Comparison of ENCODE assay signal across 10 mouse cellular contexts in genomic region chr16:33832057-33832456, GRCm38 (mm10). TPM values are rescaled to one million over a fixed set of nuclear protein-coding genes. Genes with fewer than 3 reads are reported as not detected.
DNase-seq lines count a peak whose midpoint lies in the region; ATAC-seq lines count a peak whose summit lies in the region.
"Had no signal": no experiment of that assay in that cellular context is flagged by ENCODE, and none has a peak within 500 bp of the region (broad histone marks: within the 10 kb centered on the region; RNA-seq: fewer than 3 reads in every experiment).

No protein-coding gene starts in this region.

- H3K4me2 ChIP-seq in heart, embryonic 12.5 days, result peak overlapping the region; percentile 85
- H3K4me2 ChIP-seq in lung, embryonic 15.5 days, result peak overlapping the region; percentile 63; the same call in 1 of the 2 replicates
- H3K4me2 ChIP-seq in hindbrain, embryonic 15.5 days, result 0 out of 2 replicates have a peak overlapping the region, but pooled peaks have one; percentile 47
- H3K4me2 ChIP-seq in neural tube, embryonic 15.5 days, result 0 out of 2 replicates have a peak overlapping the region, but pooled peaks have one; percentile 53

- H3K9ac ChIP-seq in heart, embryonic 12.5 days, result no peak overlapping the region
- H3K9ac ChIP-seq in lung, embryonic 15.5 days, result no peak overlapping the region
- no peak overlapping the region for H3K9ac ChIP-seq in hindbrain, embryonic 15.5 days
- no peak overlapping the region for H3K9ac ChIP-seq in neural tube, embryonic 15.5 days (replicated peaks)

- no peak overlapping the region for H3K4me3 ChIP-seq in heart, embryonic 12.5 days
- H3K4me3 ChIP-seq in lung, embryonic 15.5 days, result no peak overlapping the region
- no peak overlapping the region for H3K4me3 ChIP-seq in hindbrain, embryonic 15.5 days
- H3K4me3 ChIP-seq in neural tube, embryonic 15.5 days (replicated peaks), result no peak overlapping the region

- no peak for ATAC-seq in heart, embryonic 12.5 days (ENCODE audit: insufficient number of reproducible peaks, low FRiP score)
- ATAC-seq in lung, embryonic 15.5 days (ENCODE audit: borderline replicate concordance, extremely low read depth, low FRiP score, low TSS enrichment), result no peak
- no peak for ATAC-seq in hindbrain, embryonic 15.5 days (ENCODE audit: low FRiP score, low read depth)
- ATAC-seq in neural tube, embryonic 15.5 days (ENCODE audit: low FRiP score), result no peak

- 74% methylated on average over 6 of the region's 6 CpGs for WGBS in heart, embryonic 12.5 days
- 66% methylated on average over 6 of the region's 6 CpGs for WGBS in lung, embryonic 15.5 days
- WGBS in hindbrain, embryonic 15.5 days, result 55% methylated on average over 6 of the region's 6 CpGs
- WGBS in neural tube, embryonic 15.5 days, result 38% methylated on average over 6 of the region's 6 CpGs

- H3K27ac ChIP-seq in heart, embryonic 12.5 days (ENCODE audit: poor library complexity, severe bottlenecking), result peak overlapping the region; percentile 89; the same call in 1 of the 2 replicates
- 0 out of 2 replicates have a peak overlapping the region, but pooled peaks have one; percentile 74 for H3K27ac ChIP-seq in lung, embryonic 15.5 days
- H3K27ac ChIP-seq in hindbrain, embryonic 15.5 days (replicated peaks), result no peak overlapping the region
- no peak overlapping the region; the same call in 1 of the 2 replicates for H3K27ac ChIP-seq in neural tube, embryonic 15.5 days (replicated peaks)

- no peaks in the 10 kb centered on the region for H3K9me3 ChIP-seq in heart, embryonic 12.5 days (replicated peaks)
- no peaks in the 10 kb centered on the region for H3K9me3 ChIP-seq in lung, embryonic 15.5 days
- no peaks in the 10 kb centered on the region for H3K9me3 ChIP-seq in hindbrain, embryonic 15.5 days
- H3K9me3 ChIP-seq in neural tube, embryonic 15.5 days (replicated peaks), result no peaks in the 10 kb centered on the region

- no peaks in the 10 kb centered on the region for H3K27me3 ChIP-seq in heart, embryonic 12.5 days (replicated peaks)
- peaks cover 9% of the 10 kb centered on the region for H3K27me3 ChIP-seq in lung, embryonic 15.5 days
- peaks cover 74% of the 10 kb centered on the region for H3K27me3 ChIP-seq in hindbrain, embryonic 15.5 days
- H3K27me3 ChIP-seq in neural tube, embryonic 15.5 days (replicated peaks), result peaks cover 56% of the 10 kb centered on the region

- no peak for DNase-seq in heart, adult 9 months (ENCODE audit: low spot score in 2 of 2)
- no peak for DNase-seq in lung, postnatal 4 days
- DNase-seq in urinary bladder, postnatal 14 days (ENCODE audit: low spot score), result no peak
- no peak for DNase-seq in adrenal gland, postnatal 10 days
- DNase-seq: cerebellum, postnatal 14 days had no signal

- H3K36me3 ChIP-seq in heart, embryonic 12.5 days, result no peaks in the 10 kb centered on the region
- H3K36me3 ChIP-seq in lung, embryonic 15.5 days, result no peaks in the 10 kb centered on the region
- no peaks in the 10 kb centered on the region for H3K36me3 ChIP-seq in hindbrain, embryonic 15.5 days
- no peaks in the 10 kb centered on the region for H3K36me3 ChIP-seq in neural tube, embryonic 15.5 days

- peaks cover 42% of the 10 kb centered on the region for H3K4me1 ChIP-seq in heart, embryonic 12.5 days (replicated peaks)
- H3K4me1 ChIP-seq in lung, embryonic 15.5 days, result peaks cover 39% of the 10 kb centered on the region
- H3K4me1 ChIP-seq in hindbrain, embryonic 15.5 days (replicated peaks), result peaks cover 32% of the 10 kb centered on the region
- peaks cover 40% of the 10 kb centered on the region for H3K4me1 ChIP-seq in neural tube, embryonic 15.5 days

RNA-seq across cellular contexts. Expression of gene Itgb5, which starts 2.6 kb away (rescaled TPM):
- 74.8 and 76.8 TPM in 2 replicates for polyA plus RNA-seq in heart, embryonic 12.5 days (2016; fragmentation: Nextera tagmentation; extraction: Ambion mirVana)
- 49.8 and 51.3 TPM in 2 replicates for polyA plus RNA-seq in lung, embryonic 15.5 days (2015; fragmentation: Nextera tagmentation; extraction: Ambion mirVana)
- 21.3 and 22.7 TPM in 2 replicates for polyA plus RNA-seq in hindbrain, embryonic 15.5 days (2015; fragmentation: Nextera tagmentation; extraction: Ambion mirVana)
- 19.2 and 20.1 TPM in 2 replicates for polyA plus RNA-seq in neural tube, embryonic 15.5 days (2015; fragmentation: Nextera tagmentation; extraction: Ambion mirVana)
- 100 to 1,000 TPM; 106 to 114 TPM for total RNA-seq in adrenal gland, postnatal 10 days (2021)

RNA-seq across cellular contexts. Expression of gene Muc13, which starts 38.2 kb away (rescaled TPM):
- 0.12 and 0.24 TPM in 2 replicates for polyA plus RNA-seq in heart, embryonic 12.5 days (2016; fragmentation: Nextera tagmentation; extraction: Ambion mirVana)
- polyA plus RNA-seq in lung, embryonic 15.5 days (2015; fragmentation: Nextera tagmentation; extraction: Ambion mirVana), result 0.05 and 0.11 TPM in 2 replicates
- polyA plus RNA-seq in hindbrain, embryonic 15.5 days (2015; fragmentation: Nextera tagmentation; extraction: Ambion mirVana), result 0.05 TPM in 1 of 2 replicates, not detected in the other
- polyA plus RNA-seq in neural tube, embryonic 15.5 days (2015; fragmentation: Nextera tagmentation; extraction: Ambion mirVana), result 7.2 TPM in 1 of 2 replicates, not detected in the other
- total RNA-seq in adrenal gland, postnatal 10 days (2021), result under 1 TPM; 0.09 to 0.18 TPM
- total RNA-seq: left cerebral cortex, postnatal 14 days had no signal

Comparison
In these comparisons a context has a peak if more than half of its experiments do, and no peak if none do; other contexts are left out.
1. H3K27ac ChIP-seq: peak in heart, embryonic 12.5 days (single experiment) and lung, embryonic 15.5 days (single experiment); none in hindbrain, embryonic 15.5 days (single experiment) and neural tube, embryonic 15.5 days (single experiment).
2. Peak in every context shown above with its lines, with median percentiles within 50 percentile points of each other: H3K4me2 ChIP-seq.